Mouse (Mus musculus) olfactory bulb, adult 2 months (tissue): ENCODE measurements around the gene Foxo6.

ENCODE experiments used
- CTCF ChIP-seq: fragments of 200-500 bp; IDR thresholded peaks from 2 replicates; pipeline ENCODE4 v1.5.1; 2012; ENCODE audit warnings: low read depth, mild to moderate bottlenecking, low read length, moderate library complexity; ENCODE audit not compliant: insufficient read depth
- POLR2A ChIP-seq: fragments of 200-500 bp; IDR thresholded peaks from 2 replicates; pipeline ENCODE4 v1.6.1; 2012; ENCODE audit warnings: mild to moderate bottlenecking, low read depth, low read length, moderate library complexity; ENCODE audit not compliant: insufficient read depth

GRCm38 (mm10) chr4:120317541-120317940, 30.4 kb upstream of the Foxo6 start:
- TF ChIP-seq POLR2A (no peak), CTCF (no peak)
